Mouse (Mus musculus) effector memory CD4-positive, alpha-beta T cell, adult 7 months (primary cell): ENCODE results near the gene Hoxd8. TPM values are rescaled to one million over a fixed set of nuclear protein-coding genes. Genes with fewer than 3 reads are reported as not detected.

Source experiments
- polyA plus RNA-seq: library from polyadenylated mRNA; unstranded; fragments of 100-300 nt; shearing (Covaris generic); gene quantifications from one replicate; pipeline ENCODE4 v1.2.1, GENCODE M21; 2017

Hoxd8 gene
- polyA plus RNA-seq = 0.22 TPM

DNA sequence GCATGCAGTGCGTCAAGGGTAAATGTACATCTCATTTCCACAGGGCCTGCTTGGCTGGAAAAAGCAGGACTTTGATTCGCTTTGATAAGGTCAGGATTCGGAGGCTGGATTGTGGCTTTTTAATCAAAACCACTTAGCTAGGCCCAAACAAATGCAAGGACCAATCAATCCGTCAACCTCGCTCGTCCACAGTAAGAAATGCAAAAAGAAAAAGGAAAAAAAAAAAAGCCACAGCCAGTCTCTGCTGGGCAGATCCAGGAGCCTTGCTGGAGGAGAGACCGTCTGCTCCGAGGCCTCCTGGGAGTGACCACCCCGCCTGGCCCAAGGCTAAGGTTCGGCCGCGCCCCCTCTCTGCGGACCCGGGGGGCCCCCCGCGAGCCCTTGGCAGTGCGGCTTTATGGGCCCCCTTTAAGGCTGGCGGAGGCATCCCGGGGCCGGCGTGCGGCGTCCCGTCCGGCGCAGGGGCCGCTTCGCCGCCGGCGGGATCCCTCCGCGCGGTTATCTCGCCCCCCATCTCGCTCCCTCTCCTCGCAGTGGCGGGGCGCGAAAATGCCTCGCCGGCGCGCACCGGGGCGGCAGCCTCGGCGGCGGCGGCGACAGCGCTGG, at the start of gene Hoxd8:
Gene Hoxd8, plus strand, starts transcription at position 223 of the 606 bp plus-strand sequence.

DNA sequence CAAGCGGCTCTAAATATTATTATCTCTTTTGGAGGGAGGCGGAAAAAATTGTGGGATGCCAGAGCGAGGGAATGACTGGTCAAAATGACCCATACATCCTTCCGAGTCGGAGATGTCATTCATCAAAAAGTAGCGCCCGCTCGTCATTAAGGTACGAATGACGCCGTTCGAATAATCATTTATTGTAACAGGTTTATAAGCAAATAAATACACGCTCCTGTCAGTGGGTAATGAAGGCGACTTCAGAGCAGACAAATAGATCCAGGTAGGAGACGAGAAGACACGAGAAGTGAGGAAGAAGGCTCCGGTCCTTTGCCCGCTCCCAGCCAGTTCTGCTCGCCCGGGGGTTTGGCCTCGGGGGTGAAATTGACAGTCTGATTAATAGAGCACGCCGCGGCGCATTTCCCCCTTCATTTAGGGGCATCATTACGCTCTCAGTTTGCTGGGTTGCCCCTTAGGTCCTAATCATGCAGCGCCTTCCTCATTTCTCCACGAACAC, 44.9 kb upstream of the Hoxd8 start, which contains the start of gene Evx2:
Gene Evx2, minus strand, starts transcription at position 51 of the 499 bp plus-strand sequence.

GRCm38 (mm10) chr2:74667842-74668357, 36.5 kb upstream of the Hoxd8 start, which contains the start of gene Hoxd13:
Hoxd13 (plus strand) TSS chr2:74668310.

GRCm38 (mm10) chr2:74674881-74675665, 29.3 kb upstream of the Hoxd8 start, which contains the start of gene Hoxd12:
Hoxd12 (plus strand) TSS chr2:74675013.

DNA sequence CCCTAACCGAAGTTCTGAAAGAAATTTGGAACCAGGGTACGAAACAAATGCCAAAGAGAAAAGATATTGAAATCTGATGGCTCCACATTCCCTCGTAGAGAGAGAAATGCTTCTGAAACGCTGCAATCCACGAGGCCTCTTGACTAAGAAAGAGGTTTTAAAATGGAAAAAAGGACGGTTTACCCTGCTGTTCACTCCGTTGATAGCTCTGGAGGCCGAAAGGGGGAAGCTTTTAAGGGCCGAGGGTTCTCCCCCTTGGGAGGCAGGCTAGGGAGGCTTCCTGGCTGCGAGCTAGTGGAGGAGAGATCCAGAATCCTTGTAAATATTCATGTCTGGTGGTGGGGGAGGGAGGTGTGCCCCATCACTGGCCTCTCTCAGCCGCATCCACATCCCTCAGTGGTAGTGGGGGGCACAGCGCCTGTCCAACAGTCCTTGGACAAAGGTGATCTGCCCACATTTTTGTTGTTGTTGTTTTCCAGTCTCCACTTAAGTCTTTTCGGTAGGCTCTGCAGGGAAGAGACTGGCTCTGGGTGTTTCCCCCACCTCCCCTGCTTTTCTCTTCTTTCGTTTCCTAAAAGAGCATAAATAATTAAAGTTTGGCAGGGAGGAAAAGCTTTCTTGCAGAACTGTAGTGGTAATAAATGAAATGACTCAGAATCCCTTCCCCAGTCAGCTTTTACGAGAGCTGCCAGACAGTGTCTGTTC, 25.4 kb upstream of the Hoxd8 start, which contains the start of gene Hoxd11:
Gene Hoxd11, plus strand, starts transcription at position 667 of the 705 bp plus-strand sequence.

DNA sequence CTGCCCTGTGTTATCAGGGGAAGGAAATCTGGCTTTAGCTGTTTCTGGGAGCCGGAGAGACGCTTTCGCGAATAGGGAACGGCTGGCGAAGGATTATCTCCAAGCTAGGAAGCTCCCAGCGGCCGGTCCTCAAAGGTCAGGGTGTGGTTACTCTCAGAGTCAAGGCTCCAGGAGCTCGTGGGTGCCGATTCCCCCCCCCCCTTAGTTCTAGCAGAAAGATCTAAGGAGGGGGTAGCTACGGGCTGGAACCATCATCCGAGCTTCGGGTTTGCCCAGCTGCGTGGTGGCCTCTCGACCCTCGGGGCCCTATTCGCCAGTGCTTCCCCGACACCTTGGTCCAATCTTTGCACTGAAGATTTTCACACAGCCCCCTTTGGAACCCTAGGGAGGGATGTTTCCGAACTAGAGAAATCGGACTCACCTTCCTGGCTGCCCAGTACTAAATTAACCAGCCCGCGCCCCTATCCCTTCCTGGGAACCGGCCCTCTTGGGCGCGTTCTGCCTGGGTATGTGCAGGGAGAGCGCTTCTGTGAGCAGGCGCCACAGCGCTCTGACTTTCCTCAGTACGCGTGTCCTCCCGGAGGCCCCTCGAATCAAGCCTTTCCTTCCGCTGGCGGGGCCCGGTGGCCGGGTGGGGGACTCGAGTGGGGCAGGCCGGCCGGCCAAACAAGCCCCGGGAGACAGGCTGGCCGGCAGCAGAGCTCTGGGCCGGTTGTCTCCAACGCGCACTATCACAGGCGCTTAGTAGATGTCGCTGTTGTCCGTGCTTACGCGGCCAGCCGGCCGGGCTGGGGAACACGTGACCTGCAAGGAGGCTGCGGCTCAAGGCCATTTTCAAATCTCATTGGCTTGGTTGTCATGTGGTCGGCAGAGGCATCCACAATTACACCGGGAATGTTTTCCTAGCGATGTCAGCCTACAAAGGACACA, 13.1 kb upstream of the Hoxd8 start, which contains the start of gene Hoxd10:
Gene Hoxd10, plus strand, starts transcription at position 903 of the 930 bp plus-strand sequence.

GRCm38 (mm10) chr2:74697567-74698121, 6.8 kb upstream of the Hoxd8 start, which contains the start of gene Hoxd9:
Hoxd9 (plus strand) TSS chr2:74697727.

DNA sequence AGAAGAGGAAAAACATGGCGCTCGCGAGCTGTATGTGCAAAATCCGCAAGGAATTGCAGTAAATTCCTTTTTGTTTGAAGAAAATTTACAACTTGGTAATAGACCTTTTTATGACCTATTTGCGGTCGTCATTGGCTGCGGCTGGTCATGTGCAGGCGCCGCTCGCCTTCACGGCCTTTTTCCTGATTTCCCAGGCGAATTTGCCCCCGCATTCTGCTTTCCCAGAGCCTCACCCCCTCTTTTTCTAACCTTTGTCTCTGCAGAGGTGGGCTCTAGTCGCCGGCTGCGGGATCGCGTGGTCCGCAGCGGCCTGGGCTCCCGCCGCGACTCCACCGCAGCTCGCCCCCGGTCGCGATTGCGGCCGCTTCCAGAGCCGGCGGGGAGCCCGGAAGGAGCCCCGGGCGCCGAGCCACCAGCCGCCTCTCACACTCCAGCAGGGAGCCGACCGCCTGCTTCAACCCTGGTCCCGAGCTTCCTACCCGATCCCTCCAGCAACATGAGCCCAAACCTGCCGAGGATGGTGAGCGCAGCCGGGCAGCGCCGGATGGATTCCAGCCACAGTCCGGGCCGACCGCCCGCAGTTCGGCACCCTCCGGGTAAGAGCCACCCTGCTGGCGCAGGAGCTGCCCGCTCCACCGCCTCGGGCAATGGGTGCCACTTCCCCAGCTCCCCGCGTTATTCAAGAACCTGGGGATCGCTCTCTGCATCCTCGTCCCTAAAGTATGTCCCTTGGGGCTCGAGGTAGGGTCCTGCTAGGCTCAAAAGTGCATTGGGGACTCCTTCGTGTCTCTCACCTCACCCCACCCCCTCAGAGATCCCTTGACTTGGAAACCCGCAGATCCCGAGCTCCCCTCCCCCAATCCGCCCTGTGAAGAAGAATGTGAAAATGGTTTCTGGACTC, 7.6 kb downstream of the Hoxd8 start, which contains the start of the genes Hoxd3 and Hoxd4:
Gene Hoxd3, plus strand, starts transcription at position 207 of the 901 bp plus-strand sequence.
Gene Hoxd4, plus strand, starts transcription at position 209 of the 901 bp plus-strand sequence.

DNA sequence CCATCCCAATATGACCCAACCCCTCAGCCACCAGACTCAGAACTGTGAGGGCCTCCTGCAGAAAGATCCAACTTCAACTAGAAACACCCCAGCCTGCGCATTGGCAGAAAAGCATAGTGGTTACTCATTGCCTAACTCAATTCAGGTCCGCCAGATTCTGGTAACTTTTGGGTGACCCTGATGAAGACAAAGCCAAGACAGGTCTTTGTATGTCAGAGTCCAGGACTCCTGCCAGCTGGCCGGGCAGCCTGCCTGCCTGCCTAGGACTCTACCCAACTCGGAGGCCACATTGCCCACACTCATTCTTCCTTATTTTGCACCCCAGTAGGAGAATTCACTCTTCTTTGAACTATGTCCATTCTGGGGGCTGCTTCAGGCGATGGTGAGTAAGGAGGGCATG, 22.1 kb downstream of the Hoxd8 start, which contains the start of gene Gm28230:
Gene Gm28230, plus strand, starts transcription at position 178 of the 400 bp plus-strand sequence.

Other genes with a start within 250 kb of the Hoxd8 start
- gene Lnpk, start 125.2 kb upstream of the Hoxd8 start, polyA plus RNA-seq = 24.1 TPM
- gene Evx2, start 45.1 kb upstream of the Hoxd8 start, polyA plus RNA-seq = not detected
- gene Hoxd13, start 36.3 kb upstream of the Hoxd8 start, polyA plus RNA-seq = not detected
- gene Hoxd12, start 29.6 kb upstream of the Hoxd8 start, polyA plus RNA-seq = not detected
- not detected for gene Hoxd11, start 25.1 kb upstream of the Hoxd8 start, polyA plus RNA-seq
- not detected for gene Hoxd10, start 12.7 kb upstream of the Hoxd8 start, polyA plus RNA-seq
- not detected for gene Hoxd9, start 6.9 kb upstream of the Hoxd8 start, polyA plus RNA-seq
- gene Hoxd3, start 7.3 kb downstream of the Hoxd8 start, polyA plus RNA-seq = not detected
- gene Hoxd4, start 7.3 kb downstream of the Hoxd8 start, polyA plus RNA-seq = 0.27 TPM
- not detected for gene Gm28230, start 22.1 kb downstream of the Hoxd8 start, polyA plus RNA-seq
- 0.34 TPM for gene Hoxd1, start 58.4 kb downstream of the Hoxd8 start, polyA plus RNA-seq
- gene Mtx2, start 121.2 kb downstream of the Hoxd8 start, polyA plus RNA-seq = 29.4 TPM